Mouse (Mus musculus) heart, postnatal 0 days (tissue): ENCODE results near the gene Rhd.

Experiments used
- CTCF ChIP-seq: IDR thresholded peaks from 2 replicates; pipeline ENCODE4 v1.5.1; 2016; ENCODE audit warnings: antibody characterized with exemption, control low read depth, low read depth
- EP300 ChIP-seq: IDR thresholded peaks from 2 replicates; pipeline ENCODE4 v1.6.1; 2016; ENCODE audit warnings: antibody characterized with exemption, low read depth

DNA sequence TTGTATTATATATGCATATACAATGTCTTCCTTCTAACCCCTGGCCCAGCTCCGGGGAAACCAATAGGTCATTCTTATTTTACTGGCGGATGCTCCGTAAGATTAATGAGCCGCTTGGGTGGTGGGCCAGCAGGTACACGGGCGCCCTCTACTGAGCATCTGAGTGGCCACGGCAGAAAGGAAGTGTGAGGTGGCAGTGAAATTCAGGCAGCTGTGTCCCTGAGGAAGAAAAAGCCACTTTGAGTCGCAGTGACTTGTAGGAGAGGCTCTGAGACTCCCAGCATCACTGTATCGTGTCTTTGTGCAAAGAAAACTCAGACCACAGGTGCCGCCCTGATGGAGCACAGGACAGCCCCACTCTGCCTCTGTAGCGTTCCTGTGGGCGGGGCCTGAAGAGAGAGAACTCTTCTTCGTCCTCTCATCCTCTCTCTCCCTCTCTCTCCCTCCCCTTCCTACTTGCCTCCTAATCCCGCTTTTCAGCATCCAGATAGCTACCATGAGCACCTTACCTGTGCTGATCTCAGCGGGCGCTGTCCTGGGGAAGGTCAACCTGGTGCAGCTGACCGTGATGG, 15.2 kb downstream of the Rhd start:
- TF ChIP-seq CTCF = peak; percentile 77
- TF ChIP-seq EP300 = no peak
